In the genomic region with DNA sequence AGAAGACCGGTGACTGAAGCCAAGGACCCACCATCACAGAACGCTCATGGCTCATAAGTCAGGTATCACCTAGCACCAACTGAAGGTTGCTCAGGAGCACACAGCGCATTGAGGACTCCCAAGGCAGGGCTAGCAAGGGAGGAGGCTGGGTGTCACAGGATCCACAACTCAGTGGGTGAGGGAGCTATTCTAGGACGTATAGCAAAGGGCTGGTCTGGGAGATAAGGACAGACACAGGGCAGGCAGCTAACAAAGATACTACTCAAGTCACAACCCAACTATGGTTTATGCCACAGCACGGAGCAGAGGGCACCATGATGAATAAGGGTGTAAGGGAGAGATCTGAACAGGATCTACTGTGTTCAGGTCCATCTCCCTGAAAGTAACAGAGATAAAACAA, we compare ENCODE assay signal across 22 mouse cellular contexts. TPM values are rescaled to one million over a fixed set of nuclear protein-coding genes. Genes with fewer than 3 reads are reported as not detected.
DNase-seq lines count a peak whose midpoint lies in the region; ATAC-seq and TF ChIP-seq lines count a peak whose summit lies in the region.
"Had no signal": no experiment of that assay in that cellular context is flagged by ENCODE, and none has a peak within 500 bp of the region (broad histone marks: within the 10 kb centered on the region; RNA-seq: fewer than 3 reads in every experiment).

No protein-coding gene starts in this region.

- peak overlapping the region; percentile 23 for H3K4me3 ChIP-seq in megakaryocyte, embryonic 14.5 days (replicated peaks)
- 0 out of 2 replicates have a peak overlapping the region, but pooled peaks have one; percentile 9 for H3K4me3 ChIP-seq in liver, embryonic 12.5 days
- H3K4me3 ChIP-seq in lung, postnatal 0 days (ENCODE audit: low read depth, low read length) = no peak overlapping the region
- H3K4me3 ChIP-seq: embryonic facial prominence, embryonic 12.5 days; forebrain, embryonic 12.5 days; limb, embryonic 10.5 days; lung, embryonic 15.5 days; myocyte had no signal

- peaks cover 84% of the 10 kb centered on the region for H3K36me3 ChIP-seq in megakaryocyte, embryonic 14.5 days (replicated peaks; ENCODE audit: low read length)
- H3K36me3 ChIP-seq in liver, embryonic 12.5 days = peaks cover 91% of the 10 kb centered on the region
- H3K36me3 ChIP-seq in lung, postnatal 0 days (ENCODE audit: insufficient read depth, low read length) = peaks cover 11% of the 10 kb centered on the region; the same call in 1 of the 2 replicates

- H3K4me1 ChIP-seq in megakaryocyte, embryonic 14.5 days = peaks cover 50% of the 10 kb centered on the region
- H3K4me1 ChIP-seq in liver, embryonic 12.5 days = peaks cover 72% of the 10 kb centered on the region
- H3K4me1 ChIP-seq in lung, postnatal 0 days (ENCODE audit: insufficient read depth, low read depth, low read length) = no peaks in the 10 kb centered on the region
- H3K4me1 ChIP-seq: embryonic facial prominence, embryonic 12.5 days had no signal

- WGBS in liver, embryonic 12.5 days (ENCODE audit: insufficient replicate concordance) = 48% methylated on average over 5 of the region's 5 CpGs
- WGBS in lung, postnatal 0 days = 91% methylated on average over 5 of the region's 5 CpGs

- peak overlapping the region; percentile 97 for H3K27ac ChIP-seq in liver, embryonic 12.5 days
- H3K27ac ChIP-seq in lung, postnatal 0 days (ENCODE audit: low read length) = no peak overlapping the region
- H3K27ac ChIP-seq: embryonic facial prominence, embryonic 12.5 days; forebrain, embryonic 12.5 days; hindbrain, postnatal 0 days; limb, embryonic 10.5 days; lung, embryonic 15.5 days had no signal

- TF ChIP-seq EP300 in lung, postnatal 0 days (IDR thresholded peaks at IDR 0.05) = no peak

- H3K9me3 ChIP-seq in megakaryocyte, embryonic 14.5 days = no peaks in the 10 kb centered on the region
- no peaks in the 10 kb centered on the region for H3K9me3 ChIP-seq in liver, embryonic 12.5 days (replicated peaks)
- H3K9me3 ChIP-seq in lung, postnatal 0 days (ENCODE audit: low read length) = no peaks in the 10 kb centered on the region
- H3K9me3 ChIP-seq: embryonic facial prominence, embryonic 12.5 days; forebrain, embryonic 12.5 days; limb, embryonic 10.5 days; lung, embryonic 15.5 days had no signal

- peak overlapping the region; percentile 60 for H3K9ac ChIP-seq in liver, embryonic 12.5 days
- no peak overlapping the region for H3K9ac ChIP-seq in lung, postnatal 0 days (replicated peaks; ENCODE audit: low read depth)
- H3K9ac ChIP-seq: embryonic facial prominence, embryonic 12.5 days; forebrain, embryonic 12.5 days; lung, embryonic 15.5 days had no signal

- ATAC-seq in megakaryocyte, adult 5-6 weeks (ENCODE audit: poor library complexity, severe bottlenecking) = no peak
- peak; percentile 69 for ATAC-seq in common myeloid progenitor, adult 5-6 weeks (replicated peaks; ENCODE audit: low read depth, poor library complexity, severe bottlenecking)
- peak; percentile 95 for ATAC-seq in liver, embryonic 12.5 days
- ATAC-seq in monocyte, adult 5-6 weeks (replicated peaks; ENCODE audit: insufficient number of reproducible peaks, low FRiP score, low TSS enrichment, poor library complexity, severe bottlenecking) = no peak
- no peak for ATAC-seq in lung, postnatal 0 days
- ATAC-seq: CD4-positive, CD25-positive, alpha-beta regulatory T cell, adult 4 months; hindbrain, postnatal 0 days had no signal

- peak overlapping the region; percentile 50 for H3K4me2 ChIP-seq in liver, embryonic 12.5 days
- no peak overlapping the region for H3K4me2 ChIP-seq in lung, postnatal 0 days (replicated peaks; ENCODE audit: low read depth, low read length)
- H3K4me2 ChIP-seq: embryonic facial prominence, embryonic 12.5 days; forebrain, embryonic 12.5 days; lung, embryonic 15.5 days; midbrain, embryonic 11.5 days had no signal

- DNase-seq in layer of hippocampus, adult 9-10 months (ENCODE audit: low spot score) = no peak
- no peak for DNase-seq in lung, postnatal 0 days (ENCODE audit: low spot score)
- DNase-seq: adrenal gland, postnatal 25 days; cerebellum, postnatal 36 days; heart, adult 18-20 months; heart, postnatal 4 days; kidney, adult 9 months; right cerebral cortex, postnatal 14 days; thymus, adult 18-20 months had no signal

- TF ChIP-seq CTCF in lung, postnatal 0 days (IDR thresholded peaks at IDR 0.05) = no peak

- H3K27me3 ChIP-seq in megakaryocyte, embryonic 14.5 days (replicated peaks) = no peaks in the 10 kb centered on the region
- H3K27me3 ChIP-seq in liver, embryonic 12.5 days (replicated peaks) = no peaks in the 10 kb centered on the region
- no peaks in the 10 kb centered on the region for H3K27me3 ChIP-seq in lung, postnatal 0 days (replicated peaks; ENCODE audit: insufficient read depth, low read length)
- H3K27me3 ChIP-seq: embryonic facial prominence, embryonic 12.5 days; forebrain, embryonic 12.5 days; lung, embryonic 15.5 days had no signal

RNA-seq across cellular contexts. Expression of a gene that starts 5.2 kb away (rescaled TPM):
- polyA plus RNA-seq in megakaryocyte, embryonic 14.5 days (2012; ENCODE audit: insufficient read depth, low replicate concordance) = 7.4 and 13.2 TPM in 2 replicates
- total RNA-seq in megakaryocyte, adult 5-6 weeks (2015) = 6.6 and 7.8 TPM in 2 replicates
- 12.3 and 13.5 TPM in 2 replicates for total RNA-seq in megakaryocyte, adult 5-6 weeks (2017)
- 17.4 and 18.4 TPM in 2 replicates for total RNA-seq in common myeloid progenitor, adult 5-6 weeks (2017)
- 12.3 and 12.6 TPM in 2 replicates for polyA plus RNA-seq in liver, embryonic 12.5 days (2016; fragmentation: Nextera tagmentation; extraction: Ambion mirVana)
- 2.9 to 6.6 TPM (median 3.1 TPM) in 3 replicates for total RNA-seq in monocyte, adult 5-6 weeks (2017)
- 5.3 and 6.3 TPM in 2 replicates for polyA plus RNA-seq in lung, postnatal 0 days (2015; fragmentation: Nextera tagmentation; extraction: Ambion mirVana)

RNA-seq across cellular contexts. Expression of a gene that starts 16.5 kb away (rescaled TPM):
- polyA plus RNA-seq in megakaryocyte, embryonic 14.5 days (2012; ENCODE audit: insufficient read depth, low replicate concordance) = 0.25 TPM in 1 of 2 replicates, not detected in the other
- total RNA-seq in megakaryocyte, adult 5-6 weeks (2015) = 0.11 TPM in 1 of 2 replicates, not detected in the other
- total RNA-seq in megakaryocyte, adult 5-6 weeks (2017) = 0.08 TPM in 1 of 2 replicates, not detected in the other
- 0.10 and 0.50 TPM in 2 replicates for total RNA-seq in common myeloid progenitor, adult 5-6 weeks (2017)
- 2.1 and 2.7 TPM in 2 replicates for polyA plus RNA-seq in liver, embryonic 12.5 days (2016; fragmentation: Nextera tagmentation; extraction: Ambion mirVana)
- not detected in 3 replicates for total RNA-seq in monocyte, adult 5-6 weeks (2017)
- 2.3 and 2.5 TPM in 2 replicates for polyA plus RNA-seq in lung, postnatal 0 days (2015; fragmentation: Nextera tagmentation; extraction: Ambion mirVana)

RNA-seq across cellular contexts. Expression of a gene that starts 20.5 kb away (rescaled TPM):
- polyA plus RNA-seq in megakaryocyte, embryonic 14.5 days (2012; ENCODE audit: insufficient read depth, low replicate concordance) = 1.1 TPM in 1 of 2 replicates, not detected in the other
- total RNA-seq in megakaryocyte, adult 5-6 weeks (2015) = 5.5 and 11.8 TPM in 2 replicates
- total RNA-seq in megakaryocyte, adult 5-6 weeks (2017) = 4.0 and 4.6 TPM in 2 replicates
- total RNA-seq in common myeloid progenitor, adult 5-6 weeks (2017) = 4.8 and 5.3 TPM in 2 replicates
- 11.1 and 11.9 TPM in 2 replicates for polyA plus RNA-seq in liver, embryonic 12.5 days (2016; fragmentation: Nextera tagmentation; extraction: Ambion mirVana)
- 0.68 to 1.0 TPM (median 0.96 TPM) in 3 replicates for total RNA-seq in monocyte, adult 5-6 weeks (2017)
- 1.8 and 1.9 TPM in 2 replicates for polyA plus RNA-seq in lung, postnatal 0 days (2015; fragmentation: Nextera tagmentation; extraction: Ambion mirVana)

RNA-seq across cellular contexts. Expression of a gene that starts 25.4 kb away (rescaled TPM):
- polyA plus RNA-seq in megakaryocyte, embryonic 14.5 days (2012; ENCODE audit: insufficient read depth, low replicate concordance) = 14.9 and 32.9 TPM in 2 replicates
- total RNA-seq in megakaryocyte, adult 5-6 weeks (2015) = 34.1 and 35.1 TPM in 2 replicates
- 40.4 and 49.4 TPM in 2 replicates for total RNA-seq in megakaryocyte, adult 5-6 weeks (2017)
- 29.1 and 30.8 TPM in 2 replicates for total RNA-seq in common myeloid progenitor, adult 5-6 weeks (2017)
- 93.7 and 95.4 TPM in 2 replicates for polyA plus RNA-seq in liver, embryonic 12.5 days (2016; fragmentation: Nextera tagmentation; extraction: Ambion mirVana)
- 1.6 to 4.6 TPM (median 2.0 TPM) in 3 replicates for total RNA-seq in monocyte, adult 5-6 weeks (2017)
- 2.8 and 4.5 TPM in 2 replicates for polyA plus RNA-seq in lung, postnatal 0 days (2015; fragmentation: Nextera tagmentation; extraction: Ambion mirVana)

RNA-seq across cellular contexts. Expression of a gene that starts 56.3 kb away (rescaled TPM):
- polyA plus RNA-seq in megakaryocyte, embryonic 14.5 days (2012; ENCODE audit: insufficient read depth, low replicate concordance) = 252 and 695 TPM in 2 replicates
- 468 and 476 TPM in 2 replicates for total RNA-seq in megakaryocyte, adult 5-6 weeks (2015)
- total RNA-seq in megakaryocyte, adult 5-6 weeks (2017) = 175 and 180 TPM in 2 replicates
- 81.5 and 89.8 TPM in 2 replicates for total RNA-seq in common myeloid progenitor, adult 5-6 weeks (2017)
- 371 and 388 TPM in 2 replicates for polyA plus RNA-seq in liver, embryonic 12.5 days (2016; fragmentation: Nextera tagmentation; extraction: Ambion mirVana)
- total RNA-seq in monocyte, adult 5-6 weeks (2017) = 55.6 to 90.6 TPM (median 83.3 TPM) in 3 replicates
- polyA plus RNA-seq in lung, postnatal 0 days (2015; fragmentation: Nextera tagmentation; extraction: Ambion mirVana) = 566 and 620 TPM in 2 replicates

Comparison
In these comparisons a context has a peak if more than half of its experiments do, and no peak if none do; other contexts are left out.
1. ATAC-seq: peak in common myeloid progenitor, adult 5-6 weeks (single experiment) and liver, embryonic 12.5 days (single experiment); none in megakaryocyte, adult 5-6 weeks (single experiment), monocyte, adult 5-6 weeks (single experiment) and lung, postnatal 0 days (single experiment).